Mouse (Mus musculus): ENCODE results near the gene Rps6ka5.

Rps6ka5 gene

GRCm38 (mm10) chr12:100724606-100725457, 2.0 kb downstream of the Rps6ka5 start:
- DNase-seq, result peak; percentile 100

GRCm38 (mm10) chr12:100724182-100724581, 2.6 kb downstream of the Rps6ka5 start:
- no peak for DNase-seq

GRCm38 (mm10) chr12:100720801-100721200, 6.0 kb downstream of the Rps6ka5 start:
- DNase-seq, result peak; percentile 61

- DNase-seq, result peak; percentile 64
Observed at GRCm38 (mm10) chr12:100717446-100717845, 9.3 kb downstream of the Rps6ka5 start.

- peak; percentile 68 for DNase-seq
Observed at GRCm38 (mm10) chr12:100716969-100717368, 9.8 kb downstream of the Rps6ka5 start.

GRCm38 (mm10) chr12:100711819-100712218, 15.0 kb downstream of the Rps6ka5 start:
- no peak for DNase-seq

- no peak for DNase-seq
Observed at GRCm38 (mm10) chr12:100711116-100711691, 15.6 kb downstream of the Rps6ka5 start.

GRCm38 (mm10) chr12:100710432-100710831, 16.4 kb downstream of the Rps6ka5 start:
- DNase-seq, result no peak

- DNase-seq, result no peak
Observed at GRCm38 (mm10) chr12:100707312-100707711, 19.5 kb downstream of the Rps6ka5 start.

GRCm38 (mm10) chr12:100705057-100705722, 21.6 kb downstream of the Rps6ka5 start:
- no peak for DNase-seq

GRCm38 (mm10) chr12:100698019-100698418, 28.8 kb downstream of the Rps6ka5 start:
- no peak for DNase-seq

GRCm38 (mm10) chr12:100696621-100697020, 30.2 kb downstream of the Rps6ka5 start:
- no peak for DNase-seq

GRCm38 (mm10) chr12:100695252-100695651, 31.5 kb downstream of the Rps6ka5 start:
- DNase-seq, result no peak

- no peak for DNase-seq
Observed at GRCm38 (mm10) chr12:100692208-100692607, 34.6 kb downstream of the Rps6ka5 start.

GRCm38 (mm10) chr12:100690444-100690843, 36.3 kb downstream of the Rps6ka5 start:
- no peak for DNase-seq

- DNase-seq, result no peak
Observed at GRCm38 (mm10) chr12:100688177-100688576, 38.6 kb downstream of the Rps6ka5 start.

- no peak for DNase-seq
Observed at GRCm38 (mm10) chr12:100687001-100687400, 39.8 kb downstream of the Rps6ka5 start.

- no peak for DNase-seq
Observed at GRCm38 (mm10) chr12:100681752-100682151, 45.0 kb downstream of the Rps6ka5 start.

- no peak for DNase-seq
Observed at GRCm38 (mm10) chr12:100681241-100681640, 45.5 kb downstream of the Rps6ka5 start.

- no peak for DNase-seq
Observed at GRCm38 (mm10) chr12:100680676-100681075, 46.1 kb downstream of the Rps6ka5 start.

GRCm38 (mm10) chr12:100670647-100671199, 56.1 kb downstream of the Rps6ka5 start:
- DNase-seq, result no peak

- DNase-seq, result no peak
Observed at GRCm38 (mm10) chr12:100665294-100665693, 61.5 kb downstream of the Rps6ka5 start.

GRCm38 (mm10) chr12:100660076-100660475, 66.7 kb downstream of the Rps6ka5 start:
- DNase-seq, result no peak

Measured in heart, adult 11 months (tissue).